ENCODE assay signal across 8 mouse cellular contexts in the genomic region with DNA sequence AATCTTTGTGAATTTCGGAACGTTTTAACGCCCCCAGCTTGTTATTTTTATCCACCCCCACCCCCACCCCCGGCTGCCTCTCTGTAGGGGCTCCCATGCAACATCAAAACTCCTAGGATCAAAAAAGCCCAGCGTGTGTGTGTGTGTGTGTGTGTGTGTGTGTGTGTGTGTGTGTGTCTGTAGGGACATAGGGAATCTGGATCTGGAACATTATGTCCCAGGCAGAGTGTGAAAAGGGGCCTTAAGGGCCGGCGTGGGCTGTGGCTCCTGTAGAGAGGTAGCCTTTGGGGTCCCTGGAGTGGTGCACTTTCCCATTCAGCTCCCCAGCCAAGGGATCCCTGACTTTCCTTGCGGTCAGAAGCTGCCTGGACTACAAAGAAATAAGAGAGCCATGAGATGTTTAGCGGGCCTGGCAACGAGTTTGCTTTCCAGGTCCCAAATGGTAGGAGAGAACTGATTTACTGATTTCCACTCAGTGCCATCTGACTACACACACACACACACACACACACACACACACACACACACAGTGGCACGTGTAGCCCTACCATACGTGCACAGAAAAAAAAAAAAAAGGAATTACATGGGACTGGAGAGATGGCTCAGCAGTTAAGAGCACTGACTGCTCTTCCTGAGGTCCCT. TPM values are rescaled to one million over a fixed set of nuclear protein-coding genes. Genes with fewer than 3 reads are reported as not detected.
DNase-seq lines count a peak whose midpoint lies in the region; ATAC-seq lines count a peak whose summit lies in the region.

No protein-coding gene starts in this region.

- peak overlapping the region; percentile 56 for H3K4me2 ChIP-seq in midbrain, embryonic 16.5 days (ENCODE audit: low read length)

- 29% methylated on average over 12 of the region's 12 CpGs for WGBS in midbrain, embryonic 16.5 days

- H3K9ac ChIP-seq in midbrain, embryonic 16.5 days (ENCODE audit: low read depth, low read length): peak overlapping the region; percentile 70

- no peaks in the 10 kb centered on the region for H3K27me3 ChIP-seq in midbrain, embryonic 16.5 days (ENCODE audit: control insufficient read depth, insufficient read depth, low read depth, low read length)

- H3K27ac ChIP-seq in midbrain, embryonic 16.5 days (ENCODE audit: low read length): peak overlapping the region; percentile 65

- H3K4me1 ChIP-seq in midbrain, embryonic 16.5 days (ENCODE audit: control insufficient read depth, insufficient read depth, low read length): peaks cover 12% of the 10 kb centered on the region

- H3K9me3 ChIP-seq in midbrain, embryonic 16.5 days (replicated peaks; ENCODE audit: control insufficient read depth, low read length, poor library complexity, severe bottlenecking): no peaks in the 10 kb centered on the region

- H3K4me3 ChIP-seq in midbrain, embryonic 16.5 days (ENCODE audit: low read depth, low read length): peak overlapping the region; percentile 48; the same call in 1 of the 2 replicates

- DNase-seq in frontal cortex, postnatal 14 days (ENCODE audit: low spot score in 2 of 2): no peak
- peak; percentile 68 for DNase-seq in testis, postnatal 10 days (ENCODE audit: low spot score)
- no peak for DNase-seq in testis, postnatal 14 days (ENCODE audit: low spot score)
- DNase-seq in layer of hippocampus, adult 9-11 months: peak; percentile 61
- DNase-seq in urinary bladder, adult 2 months (ENCODE audit: low spot score): no peak
- no peak for DNase-seq in adrenal gland, adult 2 months

- H3K36me3 ChIP-seq in midbrain, embryonic 16.5 days (ENCODE audit: control insufficient read depth, insufficient read depth, low read length): peaks cover 14% of the 10 kb centered on the region

- peak; percentile 12; the same call in 1 of the 2 replicates for ATAC-seq in frontal cortex, adult (ENCODE audit: low TSS enrichment)
- peak; percentile 26; the same call in 1 of the 2 replicates for ATAC-seq in midbrain, embryonic 16.5 days

RNA-seq across cellular contexts. Expression of gene Bak1, which starts 10.1 kb away (rescaled TPM):
- polyA plus RNA-seq in midbrain, embryonic 16.5 days (2015; fragmentation: Nextera tagmentation; extraction: Ambion mirVana): 2.9 and 3.7 TPM in 2 replicates
- polyA plus RNA-seq in urinary bladder, adult 2 months (2012; rRNA removed): 34.8 and 36.8 TPM in 2 replicates
- total RNA-seq in adrenal gland, adult 2 months (2021): 10 to 100 TPM; 35.0 to 41.6 TPM
- 45.3 and 57.4 TPM in 2 replicates for polyA plus RNA-seq in adrenal gland, adult 2 months (2012; rRNA removed)

RNA-seq across cellular contexts. Expression of gene Itpr3, which starts 38.4 kb away (rescaled TPM):
- 0.70 and 0.73 TPM in 2 replicates for polyA plus RNA-seq in midbrain, embryonic 16.5 days (2015; fragmentation: Nextera tagmentation; extraction: Ambion mirVana)
- 9.5 and 17.8 TPM in 2 replicates for polyA plus RNA-seq in urinary bladder, adult 2 months (2012; rRNA removed)
- 1 to 10 TPM; 5.0 to 6.7 TPM for total RNA-seq in adrenal gland, adult 2 months (2021)
- 6.0 and 6.9 TPM in 2 replicates for polyA plus RNA-seq in adrenal gland, adult 2 months (2012; rRNA removed)

RNA-seq across cellular contexts. Expression of gene Zbtb9, which starts 45.7 kb away (rescaled TPM):
- polyA plus RNA-seq in midbrain, embryonic 16.5 days (2015; fragmentation: Nextera tagmentation; extraction: Ambion mirVana): 13.8 and 15.9 TPM in 2 replicates
- polyA plus RNA-seq in urinary bladder, adult 2 months (2012; rRNA removed): 8.4 and 9.4 TPM in 2 replicates
- total RNA-seq in adrenal gland, adult 2 months (2021): 1 to 10 TPM; 4.6 to 8.7 TPM
- polyA plus RNA-seq in adrenal gland, adult 2 months (2012; rRNA removed): 6.9 and 7.1 TPM in 2 replicates

Comparison
In these comparisons a context has a peak if more than half of its experiments do, and no peak if none do; other contexts are left out.
1. DNase-seq: peak in testis, postnatal 10 days (single experiment) and layer of hippocampus, adult 9-11 months (single experiment); none in frontal cortex, postnatal 14 days (0 of 2), testis, postnatal 14 days (single experiment), urinary bladder, adult 2 months (single experiment) and adrenal gland, adult 2 months (single experiment).